Mouse (Mus musculus) heart, embryonic 10.5 days (tissue): Measurements from ENCODE around the gene Gfm2. TPM values are rescaled to one million over a fixed set of nuclear protein-coding genes. Genes with fewer than 3 reads are reported as not detected.

Experiments
- DNase-seq: peaks from one replicate; pipeline ENCODE4 v3.0.0-alpha.2; 2017; ENCODE audit warnings: low spot score
- H3K27ac ChIP-seq: fragments of 300-500 bp; sonication (generic); 2 replicates; pipeline ENCODE4 v1.5.1; 2016; ENCODE audit warnings: mild to moderate bottlenecking
- H3K27me3 ChIP-seq: fragments of 300-500 bp; sonication (generic); 2 replicates; pipeline ENCODE4 v1.6.1; 2016; ENCODE audit warnings: mild to moderate bottlenecking; ENCODE audit not compliant: poor library complexity, insufficient read depth, severe bottlenecking
- H3K36me3 ChIP-seq: fragments of 300-500 bp; sonication (generic); 2 replicates; pipeline ENCODE4 v1.6.1; 2016; ENCODE audit warnings: mild to moderate bottlenecking, moderate library complexity
- H3K4me1 ChIP-seq: fragments of 300-500 bp; sonication (generic); 2 replicates; pipeline ENCODE4 v1.6.1; 2016; ENCODE audit warnings: mild to moderate bottlenecking
- H3K4me3 ChIP-seq: fragments of 300-500 bp; sonication (generic); 2 replicates; pipeline ENCODE4 v1.5.1; 2016; ENCODE audit warnings: mild to moderate bottlenecking, moderate library complexity
- H3K9me3 ChIP-seq: fragments of 300-500 bp; sonication (generic); 2 replicates; pipeline ENCODE4 v1.6.1; 2016; ENCODE audit warnings: mild to moderate bottlenecking, moderate library complexity
- WGBS: fragments of 180-500 bp; shearing (Covaris S2); methylation state at CpG from one replicate; pipeline ENCODE4 v1.1.7; 2016; 5-methylcytosine and 5-hydroxymethylcytosine counted together
- polyA plus RNA-seq: library from polyadenylated mRNA; unstranded; fragments of >200 nt; fragmentation: Nextera tagmentation; extraction: Ambion mirVana; gene quantifications from 2 replicates; pipeline ENCODE4 v1.2.1, GENCODE M21; 2016

The Gfm2 gene
- polyA plus RNA-seq, 1 experiment from 2014 or later: 37.2 TPM

- Histone ChIP-seq H3K36me3 (peaks cover 76% of the 10 kb centered on the region), H3K27ac (no peak overlapping the region), H3K4me3 (no peak overlapping the region), H3K27me3 (no peaks in the 10 kb centered on the region), H3K9me3 (no peaks in the 10 kb centered on the region), H3K4me1 (no peaks in the 10 kb centered on the region)
- no peak for DNase-seq
- 61% methylated on average over 4 of the region's 4 CpGs for WGBS
These were observed 8.1 kb downstream of the Gfm2 start for GRCm38 (mm10) chr13:97145834-97146233.

- 88% methylated on average over 10 of the region's 10 CpGs for WGBS
- Histone ChIP-seq H3K27me3 (no peaks in the 10 kb centered on the region), H3K27ac (no peak overlapping the region), H3K36me3 (peaks cover 77% of the 10 kb centered on the region), H3K4me1 (no peaks in the 10 kb centered on the region), H3K4me3 (no peak overlapping the region), H3K9me3 (no peaks in the 10 kb centered on the region)
- no peak for DNase-seq
These were observed 38.0 kb downstream of the Gfm2 start for GRCm38 (mm10) chr13:97175520-97176264.

GRCm38 (mm10) chr13:97176731-97177130, 39.0 kb downstream of the Gfm2 start:
- H3K36me3 ChIP-seq: peaks cover 76% of the 10 kb centered on the region
- 85% methylated on average over 5 of the region's 5 CpGs for WGBS
- H3K27ac ChIP-seq: no peak overlapping the region
- no peaks in the 10 kb centered on the region for H3K27me3 ChIP-seq
- H3K9me3 ChIP-seq: no peaks in the 10 kb centered on the region
- DNase-seq: no peak
- no peaks in the 10 kb centered on the region for H3K4me1 ChIP-seq
- no peak overlapping the region for H3K4me3 ChIP-seq

GRCm38 (mm10) chr13:97178943-97179342, 41.2 kb downstream of the Gfm2 start:
- H3K4me1 ChIP-seq: no peaks in the 10 kb centered on the region
- H3K27me3 ChIP-seq: no peaks in the 10 kb centered on the region
- 74% methylated on average over 7 of the region's 7 CpGs for WGBS
- no peak for DNase-seq
- no peak overlapping the region for H3K4me3 ChIP-seq
- no peaks in the 10 kb centered on the region for H3K9me3 ChIP-seq
- no peak overlapping the region for H3K27ac ChIP-seq
- peaks cover 58% of the 10 kb centered on the region for H3K36me3 ChIP-seq

GRCm38 (mm10) chr13:97180113-97180828, 42.5 kb downstream of the Gfm2 start:
- H3K36me3 ChIP-seq: peaks cover 47% of the 10 kb centered on the region
- 78% methylated on average over 6 of the region's 6 CpGs for WGBS

GRCm38 (mm10) chr13:97182821-97183220, 45.1 kb downstream of the Gfm2 start:
- Histone ChIP-seq H3K36me3 (peaks cover 24% of the 10 kb centered on the region), H3K27me3 (no peaks in the 10 kb centered on the region), H3K4me3 (no peak overlapping the region), H3K9me3 (no peaks in the 10 kb centered on the region), H3K4me1 (peaks cover 9% of the 10 kb centered on the region; the same call in 1 of the 2 replicates), H3K27ac (no peak overlapping the region)
- no peak for DNase-seq
- 83% methylated on average over 4 of the region's 4 CpGs for WGBS

More at GRCm38 (mm10) chr13:97180113-97180828, 42.5 kb downstream of the Gfm2 start:
- H3K4me3 ChIP-seq: no peak overlapping the region
- no peaks in the 10 kb centered on the region for H3K9me3 ChIP-seq
- H3K4me1 ChIP-seq: 0 out of 2 replicates have a peak, but pooled peaks cover 4% of the 10 kb centered on the region
- no peak for DNase-seq
- H3K27ac ChIP-seq: no peak overlapping the region
- H3K27me3 ChIP-seq: no peaks in the 10 kb centered on the region

- 90% methylated on average over 2 of the region's 2 CpGs for WGBS
- no peak for DNase-seq
- Histone ChIP-seq H3K4me3 (no peak overlapping the region), H3K9me3 (no peaks in the 10 kb centered on the region), H3K27ac (no peak overlapping the region), H3K4me1 (peaks cover 10% of the 10 kb centered on the region; the same call in 1 of the 2 replicates), H3K36me3 (peaks cover 16% of the 10 kb centered on the region), H3K27me3 (no peaks in the 10 kb centered on the region)
These were observed 46.4 kb downstream of the Gfm2 start for GRCm38 (mm10) chr13:97184168-97184567.

- peaks cover 12% of the 10 kb centered on the region for H3K36me3 ChIP-seq
- H3K4me3 ChIP-seq: no peak overlapping the region
- no peaks in the 10 kb centered on the region for H3K27me3 ChIP-seq
- H3K9me3 ChIP-seq: no peaks in the 10 kb centered on the region
- H3K27ac ChIP-seq: 0 out of 2 replicates have a peak overlapping the region, but pooled peaks have one; percentile 47
- peaks cover 10% of the 10 kb centered on the region; the same call in 1 of the 2 replicates for H3K4me1 ChIP-seq
- 59% methylated on average over 5 of the region's 5 CpGs for WGBS
- DNase-seq: no peak
These were observed 46.9 kb downstream of the Gfm2 start for GRCm38 (mm10) chr13:97184656-97185055.

GRCm38 (mm10) chr13:97186346-97186745, 48.6 kb downstream of the Gfm2 start:
- Histone ChIP-seq H3K36me3 (peaks cover 5% of the 10 kb centered on the region; the same call in 1 of the 2 replicates), H3K4me3 (no peak overlapping the region), H3K27me3 (no peaks in the 10 kb centered on the region), H3K9me3 (no peaks in the 10 kb centered on the region), H3K27ac (no peak overlapping the region), H3K4me1 (peaks cover 10% of the 10 kb centered on the region; the same call in 1 of the 2 replicates)
- WGBS: 81% methylated on average over 4 of the region's 4 CpGs
- no peak for DNase-seq

- H3K27me3 ChIP-seq: no peaks in the 10 kb centered on the region
- peaks cover 10% of the 10 kb centered on the region; the same call in 1 of the 2 replicates for H3K4me1 ChIP-seq
- H3K36me3 ChIP-seq: peaks cover 5% of the 10 kb centered on the region; the same call in 1 of the 2 replicates
- H3K9me3 ChIP-seq: no peaks in the 10 kb centered on the region
- WGBS: 69% methylated on average over 5 of the region's 5 CpGs
- H3K27ac ChIP-seq: no peak overlapping the region
- no peak overlapping the region for H3K4me3 ChIP-seq
- DNase-seq: no peak
These were observed 50.0 kb downstream of the Gfm2 start for GRCm38 (mm10) chr13:97187693-97188092.

GRCm38 (mm10) chr13:97192649-97193048, 54.9 kb downstream of the Gfm2 start:
- 86% methylated on average over 11 of the region's 11 CpGs for WGBS
- H3K27ac ChIP-seq: no peak overlapping the region
- no peaks in the 10 kb centered on the region for H3K9me3 ChIP-seq
- H3K4me1 ChIP-seq: peaks cover 7% of the 10 kb centered on the region; the same call in 1 of the 2 replicates
- H3K27me3 ChIP-seq: no peaks in the 10 kb centered on the region; the same call in 1 of the 2 replicates
- no peak overlapping the region for H3K4me3 ChIP-seq
- DNase-seq: no peak
- 0 out of 2 replicates have a peak, but pooled peaks cover 2% of the 10 kb centered on the region for H3K36me3 ChIP-seq

- Histone ChIP-seq H3K9me3 (no peaks in the 10 kb centered on the region), H3K36me3 (0 out of 2 replicates have a peak, but pooled peaks cover 2% of the 10 kb centered on the region), H3K27me3 (no peaks in the 10 kb centered on the region; the same call in 1 of the 2 replicates), H3K4me3 (no peak overlapping the region), H3K4me1 (peaks cover 12% of the 10 kb centered on the region; the same call in 1 of the 2 replicates), H3K27ac (no peak overlapping the region)
- WGBS: 73% methylated on average over 7 of the region's 7 CpGs
- DNase-seq: no peak
These were observed 55.7 kb downstream of the Gfm2 start for GRCm38 (mm10) chr13:97193420-97193819.
